Mouse (Mus musculus): ENCODE data around the gene Gm5460. TPM values are rescaled to one million over a fixed set of nuclear protein-coding genes. Genes with fewer than 3 reads are reported as not detected.

The Gm5460 gene
- polyA plus RNA-seq, 1 experiment from 2014 or later: not detected

GRCm38 (mm10) chr14:34086806-34087205, 70.2 kb downstream of the Gm5460 start:
- H3K4me3 ChIP-seq (ENCODE audit: low read depth, low read length): no peak overlapping the region
- H3K36me3 ChIP-seq (ENCODE audit: control insufficient read depth, insufficient read depth, low read length): no peaks in the 10 kb centered on the region
- no peak overlapping the region for H3K4me2 ChIP-seq (ENCODE audit: low read depth, low read length)
- no peak for ATAC-seq (ENCODE audit: low read depth)
- 66% methylated on average over 4 of the region's 4 CpGs for WGBS
- no peaks in the 10 kb centered on the region for H3K4me1 ChIP-seq (ENCODE audit: control insufficient read depth, insufficient read depth, low read length)
- H3K27ac ChIP-seq (ENCODE audit: low read depth, low read length): no peak overlapping the region
- H3K27me3 ChIP-seq (ENCODE audit: control insufficient read depth, insufficient read depth, low read length): no peaks in the 10 kb centered on the region
- H3K9me3 ChIP-seq (ENCODE audit: control insufficient read depth, low read length): no peaks in the 10 kb centered on the region
- no peak overlapping the region for H3K9ac ChIP-seq (replicated peaks; ENCODE audit: low read depth, low read length)

GRCm38 (mm10) chr14:34087856-34088398, 71.4 kb downstream of the Gm5460 start:
- Histone ChIP-seq H3K4me2 (ENCODE audit: low read depth, low read length) (no peak overlapping the region), H3K36me3 (ENCODE audit: control insufficient read depth, insufficient read depth, low read length) (no peaks in the 10 kb centered on the region), H3K9me3 (ENCODE audit: control insufficient read depth, low read length) (no peaks in the 10 kb centered on the region), H3K27me3 (ENCODE audit: control insufficient read depth, insufficient read depth, low read length) (no peaks in the 10 kb centered on the region), H3K4me3 (ENCODE audit: low read depth, low read length) (no peak overlapping the region), H3K4me1 (ENCODE audit: control insufficient read depth, insufficient read depth, low read length) (no peaks in the 10 kb centered on the region), H3K9ac (replicated peaks; ENCODE audit: low read depth, low read length) (no peak overlapping the region), H3K27ac (ENCODE audit: low read depth, low read length) (no peak overlapping the region)
- no peak for ATAC-seq (ENCODE audit: low read depth)
- 89% methylated on average over 2 of the region's 2 CpGs for WGBS

GRCm38 (mm10) chr14:34089796-34090195, 73.2 kb downstream of the Gm5460 start:
- WGBS: 93% methylated on average over 8 of the region's 8 CpGs
- Histone ChIP-seq H3K4me3 (ENCODE audit: low read depth, low read length) (no peak overlapping the region), H3K27ac (ENCODE audit: low read depth, low read length) (no peak overlapping the region), H3K4me2 (ENCODE audit: low read depth, low read length) (no peak overlapping the region), H3K27me3 (ENCODE audit: control insufficient read depth, insufficient read depth, low read length) (no peaks in the 10 kb centered on the region), H3K36me3 (ENCODE audit: control insufficient read depth, insufficient read depth, low read length) (no peaks in the 10 kb centered on the region), H3K9ac (replicated peaks; ENCODE audit: low read depth, low read length) (no peak overlapping the region), H3K9me3 (ENCODE audit: control insufficient read depth, low read length) (no peaks in the 10 kb centered on the region), H3K4me1 (ENCODE audit: control insufficient read depth, insufficient read depth, low read length) (no peaks in the 10 kb centered on the region)
- ATAC-seq (ENCODE audit: low read depth): no peak

GRCm38 (mm10) chr14:34091475-34091874, 74.9 kb downstream of the Gm5460 start:
- Histone ChIP-seq H3K4me3 (ENCODE audit: low read depth, low read length) (no peak overlapping the region), H3K4me2 (ENCODE audit: low read depth, low read length) (no peak overlapping the region), H3K27me3 (ENCODE audit: control insufficient read depth, insufficient read depth, low read length) (no peaks in the 10 kb centered on the region), H3K4me1 (ENCODE audit: control insufficient read depth, insufficient read depth, low read length) (no peaks in the 10 kb centered on the region), H3K27ac (ENCODE audit: low read depth, low read length) (no peak overlapping the region), H3K36me3 (ENCODE audit: control insufficient read depth, insufficient read depth, low read length) (no peaks in the 10 kb centered on the region), H3K9ac (replicated peaks; ENCODE audit: low read depth, low read length) (no peak overlapping the region), H3K9me3 (ENCODE audit: control insufficient read depth, low read length) (no peaks in the 10 kb centered on the region)
- WGBS: 90% methylated on average over 5 of the region's 5 CpGs
- ATAC-seq (ENCODE audit: low read depth): no peak

- no peak for ATAC-seq (ENCODE audit: low read depth)
- H3K36me3 ChIP-seq (ENCODE audit: control insufficient read depth, insufficient read depth, low read length): no peaks in the 10 kb centered on the region
- no peaks in the 10 kb centered on the region for H3K4me1 ChIP-seq (ENCODE audit: control insufficient read depth, insufficient read depth, low read length)
- H3K9me3 ChIP-seq (ENCODE audit: control insufficient read depth, low read length): no peaks in the 10 kb centered on the region
- no peak overlapping the region for H3K4me3 ChIP-seq (ENCODE audit: low read depth, low read length)
- H3K4me2 ChIP-seq (ENCODE audit: low read depth, low read length): no peak overlapping the region
- H3K27ac ChIP-seq (ENCODE audit: low read depth, low read length): no peak overlapping the region
- H3K9ac ChIP-seq (replicated peaks; ENCODE audit: low read depth, low read length): no peak overlapping the region
- H3K27me3 ChIP-seq (ENCODE audit: control insufficient read depth, insufficient read depth, low read length): no peaks in the 10 kb centered on the region
- WGBS: 95% methylated on average over 1 of the region's 1 CpGs
Measured at GRCm38 (mm10) chr14:34092856-34093255, 76.3 kb downstream of the Gm5460 start.

- Histone ChIP-seq H3K27me3 (ENCODE audit: control insufficient read depth, insufficient read depth, low read length) (no peaks in the 10 kb centered on the region), H3K4me2 (ENCODE audit: low read depth, low read length) (no peak overlapping the region), H3K4me1 (ENCODE audit: control insufficient read depth, insufficient read depth, low read length) (no peaks in the 10 kb centered on the region), H3K9ac (replicated peaks; ENCODE audit: low read depth, low read length) (no peak overlapping the region), H3K4me3 (ENCODE audit: low read depth, low read length) (no peak overlapping the region), H3K36me3 (ENCODE audit: control insufficient read depth, insufficient read depth, low read length) (no peaks in the 10 kb centered on the region), H3K9me3 (ENCODE audit: control insufficient read depth, low read length) (no peaks in the 10 kb centered on the region), H3K27ac (ENCODE audit: low read depth, low read length) (no peak overlapping the region)
- ATAC-seq (ENCODE audit: low read depth): no peak
- 79% methylated on average over 5 of the region's 5 CpGs for WGBS
Measured at GRCm38 (mm10) chr14:34096161-34096560, 79.6 kb downstream of the Gm5460 start.

Other genes with a start within 250 kb of the Gm5460 start
- 11.0 and 11.8 TPM in 2 replicates for gene Gdf10, start 93.2 kb upstream of the Gm5460 start, polyA plus RNA-seq (2014; fragmentation: Nextera tagmentation; extraction: Ambion mirVana)
- not detected in 2 replicates for gene Gdf2, start 75.7 kb upstream of the Gm5460 start, polyA plus RNA-seq (2014; fragmentation: Nextera tagmentation; extraction: Ambion mirVana)
- not detected in 2 replicates for gene Rbp3, start 62.8 kb upstream of the Gm5460 start, polyA plus RNA-seq (2014; fragmentation: Nextera tagmentation; extraction: Ambion mirVana)
- gene Zfp488, start 38.0 kb upstream of the Gm5460 start, polyA plus RNA-seq (2014; fragmentation: Nextera tagmentation; extraction: Ambion mirVana): 0.89 and 1.9 TPM in 2 replicates
- gene Gm30083, start 1.6 kb upstream of the Gm5460 start, polyA plus RNA-seq (2014; fragmentation: Nextera tagmentation; extraction: Ambion mirVana): not detected in 2 replicates
- not detected in 2 replicates for gene Antxrl, start 35.9 kb downstream of the Gm5460 start, polyA plus RNA-seq (2014; fragmentation: Nextera tagmentation; extraction: Ambion mirVana)
- not detected in 2 replicates for gene Anxa8, start 69.2 kb downstream of the Gm5460 start, polyA plus RNA-seq (2014; fragmentation: Nextera tagmentation; extraction: Ambion mirVana)
- 0.75 TPM in 1 of 2 replicates, not detected in the other for gene A630023A22Rik, start 86.0 kb downstream of the Gm5460 start, polyA plus RNA-seq (2014; fragmentation: Nextera tagmentation; extraction: Ambion mirVana)
- gene Npy4r, start 135.7 kb downstream of the Gm5460 start, polyA plus RNA-seq (2014; fragmentation: Nextera tagmentation; extraction: Ambion mirVana): 0.17 and 0.24 TPM in 2 replicates
- gene Gprin2, start 184.9 kb downstream of the Gm5460 start, polyA plus RNA-seq (2014; fragmentation: Nextera tagmentation; extraction: Ambion mirVana): 4.3 and 5.2 TPM in 2 replicates
- 0.46 and 0.49 TPM in 2 replicates for gene Syt15, start 202.8 kb downstream of the Gm5460 start, polyA plus RNA-seq (2014; fragmentation: Nextera tagmentation; extraction: Ambion mirVana)